Mouse (Mus musculus) embryonic facial prominence, embryonic 13.5 days (tissue): ENCODE measurements around the gene Uqcc1. TPM values are rescaled to one million over a fixed set of nuclear protein-coding genes. Genes with fewer than 3 reads are reported as not detected.
A peak's percentile ranks its signal among the peaks of the same experiment; 100 is the strongest.

Source experiments
- ATAC-seq: fragments of 200-750 bp; cut with Nextera tagmentation; 2 replicates; pipeline ENCODE4 v1.8.0; 2017; ENCODE audit warnings: low read depth; ENCODE audit not compliant: insufficient number of reproducible peaks, insufficient read depth, low FRiP score, low TSS enrichment
- H3K27ac ChIP-seq: fragments of 300-500 bp; sonication (generic); 2 replicates; pipeline ENCODE4 v1.5.1; 2015; ENCODE audit warnings: moderate library complexity, mild to moderate bottlenecking, inconsistent platforms
- H3K27me3 ChIP-seq: fragments of 300-500 bp; sonication (generic); 2 replicates; pipeline ENCODE4 v1.6.1; 2015; ENCODE audit warnings: mild to moderate bottlenecking, inconsistent platforms
- H3K36me3 ChIP-seq: fragments of 300-500 bp; sonication (generic); 2 replicates; pipeline ENCODE4 v1.6.1; 2015; ENCODE audit warnings: mild to moderate bottlenecking, inconsistent platforms
- H3K4me1 ChIP-seq: fragments of 300-500 bp; sonication (generic); 2 replicates; pipeline ENCODE4 v1.6.1; 2015; ENCODE audit warnings: inconsistent platforms
- H3K4me2 ChIP-seq: fragments of 300-500 bp; sonication (generic); 2 replicates; pipeline ENCODE4 v1.6.1; 2015; ENCODE audit warnings: moderate library complexity, mild to moderate bottlenecking, inconsistent platforms
- H3K4me3 ChIP-seq: fragments of 300-500 bp; sonication (generic); 2 replicates; pipeline ENCODE4 v1.5.1; 2015; ENCODE audit warnings: mild to moderate bottlenecking, inconsistent platforms
- H3K9ac ChIP-seq: fragments of 300-500 bp; sonication (generic); 2 replicates; pipeline ENCODE4 v1.6.1; 2015; ENCODE audit warnings: mild to moderate bottlenecking, inconsistent platforms
- H3K9me3 ChIP-seq: fragments of 300-500 bp; sonication (generic); 2 replicates; pipeline ENCODE4 v1.6.1; 2016; ENCODE audit warnings: inconsistent platforms
- WGBS: fragments of 180-500 bp; shearing (Covaris S2); methylation state at CpG from one replicate; pipeline ENCODE4 v1.1.7; 2015; ENCODE audit warnings: mixed read lengths; 5-methylcytosine and 5-hydroxymethylcytosine counted together
- polyA plus RNA-seq: library from polyadenylated mRNA; unstranded; fragments of >200 nt; fragmentation: Nextera tagmentation; extraction: Ambion mirVana; gene quantifications from 2 replicates; pipeline ENCODE4 v1.2.1, GENCODE M21; 2015

Uqcc1 gene
- polyA plus RNA-seq, 1 experiment from 2014 or later: 58.6 TPM

GRCm38 (mm10) chr2:155873636-155874035, 56.5 kb downstream of the Uqcc1 start:
- Histone ChIP-seq H3K27ac (peak overlapping the region; percentile 41), H3K9ac (no peak overlapping the region), H3K4me3 (no peak overlapping the region), H3K27me3 (no peaks in the 10 kb centered on the region), H3K9me3 (no peaks in the 10 kb centered on the region), H3K4me1 (peaks cover 18% of the 10 kb centered on the region), H3K36me3 (peaks cover 48% of the 10 kb centered on the region), H3K4me2 (no peak overlapping the region)
- ATAC-seq: no peak
- WGBS: 78% methylated on average over 6 of the region's 6 CpGs

- peak overlapping the region; percentile 41 for H3K27ac ChIP-seq
- no peak overlapping the region for H3K4me3 ChIP-seq
- WGBS: 57% methylated on average over 10 of the region's 10 CpGs
- H3K4me2 ChIP-seq: no peak overlapping the region
- no peak; the same call in 1 of the 2 replicates for ATAC-seq
- no peak overlapping the region for H3K9ac ChIP-seq
- H3K4me1 ChIP-seq: peaks cover 18% of the 10 kb centered on the region
- H3K9me3 ChIP-seq: no peaks in the 10 kb centered on the region
- no peaks in the 10 kb centered on the region for H3K27me3 ChIP-seq
- H3K36me3 ChIP-seq: peaks cover 52% of the 10 kb centered on the region
These were observed 57.1 kb downstream of the Uqcc1 start for GRCm38 (mm10) chr2:155872930-155873507.

GRCm38 (mm10) chr2:155872486-155872885, 57.6 kb downstream of the Uqcc1 start:
- WGBS: 81% methylated on average over 8 of the region's 8 CpGs
- Histone ChIP-seq H3K9me3 (no peaks in the 10 kb centered on the region), H3K4me1 (peaks cover 18% of the 10 kb centered on the region), H3K4me2 (no peak overlapping the region), H3K4me3 (no peak overlapping the region), H3K9ac (no peak overlapping the region), H3K27me3 (no peaks in the 10 kb centered on the region), H3K27ac (no peak overlapping the region), H3K36me3 (peaks cover 58% of the 10 kb centered on the region)
- ATAC-seq: no peak

DNA sequence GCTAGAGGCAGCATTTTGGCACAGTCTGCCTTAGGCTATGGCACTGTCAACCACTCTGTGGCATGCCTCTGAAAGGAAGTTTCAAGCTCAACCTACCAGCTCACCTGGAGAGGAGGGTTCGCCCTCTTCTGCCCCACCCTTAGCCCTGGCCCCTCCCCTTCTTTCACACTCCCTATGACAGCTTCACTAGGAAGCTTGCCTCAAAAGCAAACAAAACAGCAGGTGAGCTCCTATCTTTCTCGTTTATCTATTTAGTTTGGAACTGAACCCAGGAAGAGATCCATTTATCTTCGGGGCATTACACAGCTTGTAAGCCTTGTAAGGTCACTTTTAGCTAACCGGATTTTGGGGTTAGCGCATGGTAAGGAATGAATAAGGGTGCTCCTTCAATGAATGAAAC, 60.3 kb downstream of the Uqcc1 start:
- no peaks in the 10 kb centered on the region for H3K27me3 ChIP-seq
- 74% methylated on average over 5 of the region's 5 CpGs for WGBS
- peaks cover 45% of the 10 kb centered on the region for H3K36me3 ChIP-seq
- no peaks in the 10 kb centered on the region for H3K9me3 ChIP-seq
- no peak overlapping the region for H3K4me2 ChIP-seq
- no peak overlapping the region for H3K4me3 ChIP-seq
- ATAC-seq: no peak
- no peak overlapping the region for H3K9ac ChIP-seq
- H3K27ac ChIP-seq: no peak overlapping the region
- H3K4me1 ChIP-seq: peaks cover 18% of the 10 kb centered on the region

- H3K27ac ChIP-seq: no peak overlapping the region
- no peak for ATAC-seq
- 89% methylated on average over 8 of the region's 8 CpGs for WGBS
These were observed 61.8 kb downstream of the Uqcc1 start for GRCm38 (mm10) chr2:155868320-155868719.

DNA sequence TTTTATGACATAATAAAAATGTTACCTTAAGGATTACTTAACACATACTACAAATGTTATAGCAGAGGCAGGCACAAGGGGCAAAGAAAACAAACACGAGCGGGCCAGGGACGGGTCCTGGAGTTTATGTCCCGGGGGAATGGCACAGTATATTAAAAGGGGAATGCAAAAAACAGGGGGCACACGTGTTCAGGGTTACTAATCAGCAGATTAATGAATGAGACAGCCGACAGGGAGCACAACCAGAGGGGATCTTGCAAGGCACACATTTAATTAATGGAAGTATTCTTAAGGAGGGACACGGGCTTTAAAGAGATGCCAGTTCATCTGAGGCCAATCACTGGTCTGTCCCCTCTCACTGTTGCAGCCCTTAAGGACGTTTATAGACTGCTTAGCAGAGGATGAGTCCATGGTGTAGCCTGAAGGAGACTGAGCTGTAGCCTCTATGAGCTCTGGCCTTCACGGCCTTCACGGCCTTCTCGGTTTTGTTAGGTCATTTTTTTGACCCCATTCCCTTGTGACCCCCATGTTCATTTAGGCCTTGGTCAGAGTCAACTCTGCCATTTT, 66.7 kb downstream of the Uqcc1 start:
- Histone ChIP-seq H3K9ac (no peak overlapping the region), H3K4me2 (0 out of 2 replicates have a peak overlapping the region, but pooled peaks have one; percentile 5), H3K27ac (no peak overlapping the region), H3K4me3 (no peak overlapping the region), H3K4me1 (peaks cover 5% of the 10 kb centered on the region), H3K9me3 (no peaks in the 10 kb centered on the region), H3K27me3 (no peaks in the 10 kb centered on the region), H3K36me3 (peaks cover 30% of the 10 kb centered on the region)
- whole genome bisulfite sequencing: 53% methylated on average over 11 of the region's 11 CpGs
- ATAC-seq: no peak

More at GRCm38 (mm10) chr2:155868320-155868719, 61.8 kb downstream of the Uqcc1 start:
- Histone ChIP-seq H3K4me3 (no peak overlapping the region), H3K4me2 (no peak overlapping the region), H3K9me3 (no peaks in the 10 kb centered on the region), H3K36me3 (peaks cover 44% of the 10 kb centered on the region), H3K27me3 (no peaks in the 10 kb centered on the region), H3K9ac (no peak overlapping the region), H3K4me1 (peaks cover 13% of the 10 kb centered on the region)

DNA sequence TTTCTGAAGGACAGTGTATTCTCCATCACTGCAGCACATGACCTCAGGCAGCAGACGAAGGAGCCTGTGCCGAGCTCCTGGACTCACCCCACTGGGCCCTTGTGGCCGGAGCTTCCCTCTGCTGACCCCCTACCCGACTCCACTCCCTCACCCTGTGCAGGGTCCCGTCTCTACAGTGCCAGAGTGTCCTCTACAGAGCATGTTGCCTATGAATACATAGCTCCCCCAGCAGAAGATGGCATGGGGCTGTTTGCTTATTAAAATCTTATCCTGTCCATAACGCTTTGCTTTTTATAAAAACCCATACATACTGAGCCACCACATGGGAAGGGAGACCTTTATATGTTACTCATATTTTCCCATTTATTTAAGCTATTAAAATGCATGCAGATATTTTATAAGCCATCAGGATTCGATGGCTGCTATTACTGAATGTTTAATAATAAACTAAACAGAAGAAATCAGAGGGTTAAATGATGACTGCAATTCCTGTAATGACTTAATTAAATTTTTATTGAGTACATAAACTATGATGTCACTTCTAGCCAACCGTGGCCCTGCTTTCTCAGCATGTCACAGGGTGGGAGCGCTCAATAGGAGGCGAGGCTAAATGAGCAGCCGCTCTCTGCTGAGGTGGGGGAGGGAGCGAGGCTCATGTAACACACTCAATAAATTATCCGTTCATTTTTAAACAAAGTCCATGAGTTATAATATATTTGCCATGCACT, 67.4 kb downstream of the Uqcc1 start:
- Histone ChIP-seq H3K27ac (no peak overlapping the region), H3K9ac (no peak overlapping the region)

DNA sequence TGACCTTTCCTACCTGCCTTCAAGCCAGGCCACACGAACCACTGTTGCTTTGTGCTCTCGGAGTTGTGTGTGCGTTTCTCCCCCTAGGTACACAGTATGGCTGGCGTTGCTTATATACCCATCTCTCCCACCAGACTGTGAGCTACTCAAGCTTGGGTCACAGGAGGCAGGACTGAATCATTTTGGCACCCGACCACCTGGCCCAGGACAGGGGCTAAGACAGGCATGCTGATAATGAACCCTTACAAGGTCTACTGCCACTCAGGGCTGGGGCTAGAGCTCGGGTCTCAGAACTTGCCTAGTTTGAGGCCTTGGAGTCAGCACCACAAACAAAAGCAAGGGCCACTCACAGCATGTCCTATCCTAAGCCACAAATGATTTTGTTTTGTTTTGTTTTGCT, 68.5 kb downstream of the Uqcc1 start:
- no peaks in the 10 kb centered on the region for H3K27me3 ChIP-seq
- H3K9ac ChIP-seq: no peak overlapping the region
- H3K9me3 ChIP-seq: no peaks in the 10 kb centered on the region
- no peak overlapping the region for H3K27ac ChIP-seq
- no peak overlapping the region for H3K4me2 ChIP-seq
- 93% methylated on average over 6 of the region's 6 CpGs for WGBS
- H3K4me1 ChIP-seq: peaks cover 5% of the 10 kb centered on the region
- ATAC-seq: no peak
- H3K4me3 ChIP-seq: no peak overlapping the region
- peaks cover 22% of the 10 kb centered on the region for H3K36me3 ChIP-seq

More for the DNA sequence above, 67.4 kb downstream of the Uqcc1 start:
- Histone ChIP-seq H3K27me3 (no peaks in the 10 kb centered on the region), H3K4me2 (0 out of 2 replicates have a peak overlapping the region, but pooled peaks have one; percentile 5), H3K4me3 (no peak overlapping the region), H3K4me1 (peaks cover 5% of the 10 kb centered on the region), H3K9me3 (no peaks in the 10 kb centered on the region), H3K36me3 (peaks cover 27% of the 10 kb centered on the region)
- no peak for ATAC-seq
- 69% methylated on average over 13 of the region's 13 CpGs for WGBS

- H3K27ac ChIP-seq: no peak overlapping the region
- WGBS: 82% methylated on average over 7 of the region's 7 CpGs
- H3K9ac ChIP-seq: no peak overlapping the region
- no peaks in the 10 kb centered on the region for H3K9me3 ChIP-seq
- peaks cover 29% of the 10 kb centered on the region for H3K36me3 ChIP-seq
- H3K4me3 ChIP-seq: no peak overlapping the region
- H3K4me1 ChIP-seq: peaks cover 5% of the 10 kb centered on the region
- no peak overlapping the region for H3K4me2 ChIP-seq
- ATAC-seq: no peak
- no peaks in the 10 kb centered on the region for H3K27me3 ChIP-seq
These were observed 70.0 kb downstream of the Uqcc1 start for GRCm38 (mm10) chr2:155860102-155860501.

DNA sequence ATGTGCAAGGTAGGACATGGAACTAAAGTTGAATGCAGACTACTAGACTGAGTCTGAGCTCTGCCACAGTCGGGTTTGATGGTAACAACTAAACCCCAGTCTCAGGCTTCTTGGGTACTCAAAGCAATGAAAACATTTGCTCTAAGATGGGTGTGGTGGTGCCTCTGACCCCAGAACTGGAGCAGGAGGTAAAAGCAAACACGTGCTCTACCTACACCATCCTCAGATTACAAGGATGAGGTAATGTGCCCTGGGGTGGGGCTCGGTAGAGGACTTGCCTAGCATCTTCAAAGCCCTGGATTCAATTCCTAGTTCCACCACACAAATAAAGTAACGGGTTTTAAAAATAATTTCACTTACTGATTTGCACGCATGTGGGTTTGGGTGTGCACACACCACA, 77.6 kb downstream of the Uqcc1 start:
- 71% methylated on average over 5 of the region's 5 CpGs for WGBS
- Histone ChIP-seq H3K27me3 (no peaks in the 10 kb centered on the region), H3K4me3 (no peak overlapping the region), H3K4me1 (no peaks in the 10 kb centered on the region), H3K9ac (no peak overlapping the region), H3K27ac (no peak overlapping the region), H3K4me2 (no peak overlapping the region), H3K9me3 (no peaks in the 10 kb centered on the region), H3K36me3 (peaks cover 72% of the 10 kb centered on the region)
- ATAC-seq: no peak

DNA sequence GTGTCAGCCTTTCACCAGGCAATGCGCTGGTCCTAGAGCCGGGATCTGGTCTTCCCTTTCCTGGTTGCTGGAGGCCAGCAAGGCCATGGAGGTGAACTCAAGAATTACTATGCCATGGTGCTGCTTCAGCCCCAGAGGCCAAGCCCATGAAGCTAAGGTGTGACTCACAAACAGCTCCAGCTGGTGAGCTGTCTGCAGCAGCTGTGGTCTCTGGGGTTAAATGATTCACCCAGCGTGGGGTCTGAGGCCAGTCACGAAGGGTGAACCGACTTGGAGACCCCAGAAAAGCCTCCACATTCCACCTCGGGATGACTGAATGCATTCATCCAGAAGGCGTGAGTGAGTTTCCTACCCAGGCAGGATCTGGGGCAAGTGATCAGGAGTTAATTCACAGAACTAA, 80.0 kb downstream of the Uqcc1 start:
- Histone ChIP-seq H3K36me3 (peaks cover 78% of the 10 kb centered on the region), H3K4me2 (no peak overlapping the region), H3K4me1 (no peaks in the 10 kb centered on the region), H3K9me3 (no peaks in the 10 kb centered on the region), H3K9ac (no peak overlapping the region), H3K27ac (no peak overlapping the region), H3K4me3 (no peak overlapping the region), H3K27me3 (no peaks in the 10 kb centered on the region)
- ATAC-seq: no peak
- WGBS: 85% methylated on average over 7 of the region's 7 CpGs

DNA sequence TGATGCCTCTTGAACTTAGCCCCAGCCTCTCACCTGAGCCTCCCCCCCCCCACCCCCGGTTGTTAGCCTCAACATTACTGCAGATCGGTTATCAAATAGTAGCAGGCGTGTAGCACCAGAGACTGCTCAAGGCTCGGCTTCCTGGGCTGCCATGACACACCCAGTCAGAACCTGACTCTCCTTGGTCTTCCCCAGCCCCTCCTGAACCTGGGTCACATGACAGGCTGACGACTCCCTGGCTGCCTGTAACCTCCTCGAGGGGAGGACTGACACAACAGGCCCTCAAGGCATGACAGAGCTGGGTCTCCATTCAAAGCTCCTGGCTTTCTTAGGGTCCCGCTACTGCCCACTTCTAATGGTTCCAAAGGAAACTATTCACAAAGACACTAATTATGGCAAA, 80.6 kb downstream of the Uqcc1 start:
- H3K9me3 ChIP-seq: no peaks in the 10 kb centered on the region
- H3K4me1 ChIP-seq: no peaks in the 10 kb centered on the region
- ATAC-seq: no peak
- H3K27ac ChIP-seq: no peak overlapping the region
- H3K4me3 ChIP-seq: no peak overlapping the region
- 60% methylated on average over 7 of the region's 7 CpGs for WGBS
- no peaks in the 10 kb centered on the region for H3K27me3 ChIP-seq
- no peak overlapping the region for H3K4me2 ChIP-seq
- no peak overlapping the region for H3K9ac ChIP-seq
- H3K36me3 ChIP-seq: peaks cover 83% of the 10 kb centered on the region
